Mouse (Mus musculus) gastrocnemius, postnatal 36 days (tissue): Measurements from ENCODE around the gene Evpl. TPM values are rescaled to one million over a fixed set of nuclear protein-coding genes. Genes with fewer than 3 reads are reported as not detected.

Experiments
- DNase-seq, 2 experiments: peaks; one replicate each; pipeline ENCODE4 v3.0.0; 2022
- intact Hi-C: fragments of 180-260 bp; cut with DNase I; formaldehyde crosslinking; loops from one replicate; pipeline ENCODE4 v1.15.1; 2025
- total RNA-seq, 2 experiments: library from RNA; stranded (reverse); gene quantifications; 2 replicates each; pipeline ENCODE4 v1.2.3; 2021

The Evpl gene
- total RNA-seq, 2 experiments from 2014 or later: 0.05 to 0.07 TPM

DNA sequence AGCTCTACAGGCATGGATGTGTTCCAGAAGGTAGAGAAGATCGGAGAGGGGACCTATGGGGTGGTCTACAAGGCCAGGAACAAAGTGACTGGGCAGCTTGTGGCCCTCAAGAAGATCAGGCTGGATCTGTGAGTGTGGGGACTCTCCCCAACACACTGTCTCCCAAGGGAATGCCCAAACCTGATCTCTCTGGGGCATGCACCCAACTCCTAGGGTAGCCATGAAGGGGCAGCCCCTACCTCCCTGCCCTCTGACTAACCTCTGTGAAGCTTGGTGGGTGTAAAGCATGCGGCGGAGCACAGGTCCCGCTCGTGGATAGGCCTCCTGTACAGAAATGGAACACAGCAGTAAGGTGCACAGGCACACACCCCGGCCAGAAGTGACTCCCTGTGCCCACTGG, 21.9 kb downstream of the Evpl start:
- no peak for DNase-seq
- intact Hi-C loops: no loop called here

DNA sequence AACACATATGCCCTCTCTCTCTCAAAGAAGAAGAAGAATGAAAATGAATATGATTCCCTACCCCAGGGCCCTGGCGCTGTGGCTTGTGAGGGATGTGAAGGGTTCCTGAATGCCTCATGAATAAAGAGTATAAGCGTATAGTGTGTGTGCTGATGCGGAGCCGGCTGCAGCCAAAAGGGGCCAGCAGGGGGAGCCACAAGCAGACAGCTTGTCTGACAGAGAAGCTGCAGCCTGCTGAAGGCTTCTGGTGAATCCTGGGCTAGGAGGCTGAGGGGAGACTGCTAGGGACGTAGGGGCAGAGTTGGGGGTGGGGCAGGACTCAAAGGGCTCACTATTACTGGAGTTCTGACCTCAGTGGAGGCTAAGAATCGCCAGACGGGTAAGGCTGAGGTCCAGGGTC, 22.7 kb downstream of the Evpl start:
- intact Hi-C loops: no loop called here

DNA sequence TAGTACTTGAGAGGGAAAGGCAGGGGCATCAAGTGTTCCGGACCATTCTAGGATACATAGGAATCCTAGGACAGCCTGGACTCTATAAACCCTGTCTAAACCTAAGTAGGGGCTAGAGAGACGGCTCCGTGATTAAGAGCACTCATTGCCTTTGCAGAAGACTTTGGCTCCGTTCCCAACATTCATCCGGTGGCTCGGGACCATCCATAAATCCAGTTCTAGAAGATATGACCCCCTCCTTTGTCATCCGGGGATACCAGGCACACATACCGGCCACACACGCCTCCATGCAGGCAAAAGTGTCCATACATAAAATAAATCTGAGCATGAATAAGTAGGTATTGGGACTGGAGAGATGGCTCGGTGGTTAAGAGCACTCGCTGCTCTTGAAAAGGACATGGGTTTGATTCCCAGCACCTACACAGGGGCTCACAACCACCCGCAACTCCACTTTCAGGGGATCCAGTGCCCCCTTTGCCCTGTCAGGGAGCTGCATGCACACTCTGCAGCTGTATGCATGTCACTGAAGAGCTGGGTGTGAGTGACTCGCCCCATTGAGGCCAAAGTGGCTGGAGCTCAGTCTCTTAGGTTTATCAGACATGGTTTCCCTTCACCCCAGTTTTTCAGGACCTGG, 23.9 kb downstream of the Evpl start:
- intact Hi-C loops: no loop called here
- DNase-seq: no peak

More for the DNA sequence above, 22.7 kb downstream of the Evpl start:
- DNase-seq: no peak

DNA sequence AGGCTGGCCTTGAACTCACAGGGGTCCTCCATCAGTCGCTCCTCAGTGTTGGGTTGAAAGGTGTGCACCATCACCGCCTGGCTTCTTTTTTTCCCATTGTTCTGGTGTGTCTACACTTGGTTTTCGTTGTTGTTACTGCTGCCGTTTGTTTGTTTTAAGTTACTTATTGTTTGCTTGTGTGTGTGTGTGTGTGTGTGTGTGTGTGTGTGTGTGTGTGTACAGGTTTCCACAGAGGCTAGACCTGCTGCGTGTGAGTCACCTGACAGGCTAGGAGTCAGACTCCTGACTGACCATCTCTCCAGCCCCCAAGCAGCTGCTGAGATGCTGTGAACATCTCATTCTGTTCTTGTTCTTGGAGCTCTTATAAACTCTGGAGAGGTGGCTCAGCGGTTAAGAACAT, 25.0 kb downstream of the Evpl start:
- intact Hi-C loops: no loop called here
- no peak for DNase-seq

DNA sequence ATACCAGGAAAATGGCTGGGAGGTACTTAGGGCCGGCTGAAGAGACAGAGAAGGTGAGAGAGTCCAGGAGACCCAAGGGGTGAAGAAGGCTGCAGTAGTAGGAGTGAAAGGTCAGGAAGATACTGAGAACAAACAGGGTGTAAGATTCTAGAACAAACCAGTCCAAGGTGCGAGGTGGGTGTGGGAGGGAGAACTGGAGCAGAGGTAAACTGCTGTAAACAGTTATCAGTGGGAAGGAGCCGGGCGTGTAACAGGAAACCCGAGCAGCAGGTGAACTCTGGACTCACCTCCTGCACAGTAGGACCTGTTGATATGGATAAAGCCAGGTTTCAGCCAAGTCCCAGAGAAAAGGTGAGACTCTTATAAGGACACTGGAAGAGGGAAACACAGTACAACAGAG, 27.2 kb downstream of the Evpl start:
- intact Hi-C loops: no loop called here
- DNase-seq: no peak

DNA sequence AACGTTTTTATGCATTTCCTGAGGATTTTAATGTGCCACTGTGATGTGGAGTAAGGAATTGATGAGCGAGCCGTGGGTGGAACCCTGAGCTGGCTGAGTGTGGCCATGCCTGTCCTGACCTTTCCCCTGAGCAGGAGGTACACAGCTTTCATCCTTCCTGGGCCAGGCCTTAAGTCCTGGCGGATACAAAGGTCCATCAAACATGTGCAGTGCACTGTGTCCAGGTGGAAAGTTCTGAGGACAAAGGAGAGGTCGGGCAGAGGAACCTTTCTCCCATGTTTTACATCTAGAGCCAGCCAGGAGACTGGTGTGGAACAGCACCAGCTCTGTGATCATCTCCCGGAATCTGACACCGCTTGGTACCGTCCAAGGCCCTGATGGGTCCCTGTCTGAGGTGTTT, 28.6 kb downstream of the Evpl start:
- intact Hi-C loops: no loop called here
- DNase-seq: no peak

DNA sequence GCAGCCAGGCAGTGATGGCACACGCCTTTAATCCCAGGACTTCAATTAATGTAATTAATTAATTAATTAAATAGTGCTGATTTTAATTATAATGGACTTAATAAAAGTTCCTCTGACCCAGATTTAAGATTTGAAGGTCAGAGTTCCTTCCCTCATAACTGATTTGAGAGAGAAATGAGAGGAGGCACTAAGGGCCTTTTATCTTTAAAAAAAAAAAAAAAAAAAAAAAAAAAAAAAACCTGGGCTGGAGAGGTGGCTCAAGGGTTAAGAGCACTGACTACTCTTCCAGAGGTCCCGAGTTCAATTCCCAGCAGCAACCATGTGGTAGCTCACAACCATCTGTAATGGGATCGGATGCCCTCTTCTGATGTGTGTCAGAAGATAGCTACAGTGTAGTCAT, 29.2 kb downstream of the Evpl start:
- intact Hi-C loops: no loop called here

DNA sequence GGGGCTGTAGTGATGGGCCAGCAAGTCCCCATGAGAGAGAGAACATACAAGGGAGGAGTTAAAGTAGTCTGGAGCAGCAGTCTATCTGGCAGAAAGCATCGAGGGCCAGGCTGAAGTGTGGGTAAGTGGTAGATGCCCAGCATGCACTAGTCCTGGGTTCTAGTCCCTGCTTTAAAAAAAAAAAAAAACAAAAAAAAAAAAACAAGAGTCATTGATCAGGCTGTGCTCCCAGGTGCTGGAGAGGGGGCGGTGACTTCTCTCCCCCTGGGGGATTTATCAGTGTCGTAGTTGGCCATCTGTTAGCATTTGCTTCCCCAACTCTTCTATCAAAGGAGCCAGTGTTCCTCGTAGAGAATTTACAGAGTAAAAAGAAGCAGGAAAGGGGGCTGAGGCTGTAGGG, 31.2 kb downstream of the Evpl start:
- intact Hi-C loops: no loop called here

More for the DNA sequence above, 29.2 kb downstream of the Evpl start:
- DNase-seq: no peak

DNA sequence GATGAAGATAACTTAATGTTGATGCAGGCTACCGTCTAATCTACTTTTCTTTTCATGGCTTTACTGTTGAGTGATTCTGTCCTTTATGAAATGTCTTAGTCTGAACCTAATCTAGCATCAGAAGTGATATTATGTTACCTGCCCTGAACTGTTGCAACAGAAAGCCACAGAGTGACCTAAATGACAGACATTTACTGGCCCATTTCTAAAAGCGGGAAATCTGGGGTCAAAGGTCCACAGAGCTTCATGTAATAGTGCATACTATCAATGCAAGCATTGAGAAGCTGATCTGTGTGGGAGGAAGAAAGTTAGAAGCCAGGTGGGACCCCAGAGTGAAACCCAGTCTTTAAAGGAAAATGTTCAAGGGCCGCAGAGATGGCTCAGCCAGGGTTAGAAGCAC, 34.7 kb downstream of the Evpl start:
- intact Hi-C loops: no loop called here
- DNase-seq: no peak

More for the DNA sequence above, 31.2 kb downstream of the Evpl start:
- DNase-seq: no peak

DNA sequence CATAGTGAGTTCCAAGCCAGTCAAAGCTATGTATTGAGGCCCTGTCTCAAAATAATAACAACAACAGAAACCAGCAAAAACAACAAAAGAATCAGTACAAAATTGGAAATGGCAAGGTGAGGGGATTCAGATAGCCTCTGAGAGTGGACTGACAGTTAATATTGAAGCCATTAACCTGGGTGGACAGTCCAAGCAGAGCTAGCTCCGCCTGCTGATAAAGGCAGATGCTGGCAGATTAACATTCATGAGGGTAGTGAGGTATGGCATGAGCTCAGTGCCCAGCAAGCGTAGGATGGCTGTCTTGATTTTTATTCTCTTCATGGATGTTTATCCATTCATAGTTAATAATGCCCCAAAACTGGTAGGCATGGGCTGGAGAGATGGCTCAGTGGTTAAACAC, 36.7 kb downstream of the Evpl start:
- intact Hi-C loops: no loop called here
- no peak for DNase-seq

DNA sequence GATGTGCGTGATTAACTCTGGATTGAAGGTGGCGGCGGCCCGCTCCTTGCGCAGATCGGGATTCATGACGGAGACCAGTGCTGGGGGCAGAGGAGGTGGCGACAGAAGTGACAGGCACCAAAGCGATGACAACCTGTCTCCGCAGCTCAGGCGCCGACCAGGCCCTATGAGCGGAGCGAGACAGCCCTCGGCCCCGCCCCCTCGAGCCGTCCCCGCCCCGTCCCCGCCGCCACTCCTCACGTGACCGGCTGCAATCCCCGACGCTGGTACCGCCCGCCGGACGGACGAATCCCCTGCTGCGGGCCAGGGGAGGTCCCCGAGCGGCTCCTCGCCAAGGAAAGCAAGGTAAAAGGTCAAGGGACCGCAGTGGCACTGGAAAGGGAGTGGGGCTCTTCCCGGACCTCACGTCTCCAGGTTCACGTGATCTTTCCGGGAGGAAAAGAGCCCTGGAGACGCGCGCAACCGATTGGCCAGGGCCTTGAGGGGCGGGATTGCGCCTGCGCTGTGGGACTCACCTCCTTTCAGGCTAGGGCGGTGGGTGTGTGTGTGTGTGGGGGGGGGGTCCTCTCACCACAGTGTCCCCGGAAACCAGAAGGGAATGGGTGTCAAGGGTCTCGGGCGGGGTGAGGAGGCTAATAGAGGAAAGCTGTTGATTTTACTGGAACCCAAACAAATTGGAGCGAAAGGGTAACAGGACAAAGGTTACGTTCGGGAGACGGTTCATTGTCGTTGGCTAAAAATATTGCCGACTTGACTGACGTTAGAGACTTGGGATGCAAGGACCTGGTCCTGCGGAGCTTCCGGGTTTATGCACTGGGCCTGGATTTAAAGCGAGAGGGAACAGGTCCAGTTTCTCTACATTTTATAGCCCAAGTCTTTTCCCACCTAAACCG, 39.0 kb downstream of the Evpl start, which contains the start of the genes Ten1 and Acox1:
Gene Ten1 (plus strand): TSS at position 217 of the 893 bp plus-strand sequence.
Gene Acox1 (minus strand): TSS at position 407 of the 893 bp plus-strand sequence.
- intact Hi-C loops: no loop called here
- peak; percentile 97 for DNase-seq

DNA sequence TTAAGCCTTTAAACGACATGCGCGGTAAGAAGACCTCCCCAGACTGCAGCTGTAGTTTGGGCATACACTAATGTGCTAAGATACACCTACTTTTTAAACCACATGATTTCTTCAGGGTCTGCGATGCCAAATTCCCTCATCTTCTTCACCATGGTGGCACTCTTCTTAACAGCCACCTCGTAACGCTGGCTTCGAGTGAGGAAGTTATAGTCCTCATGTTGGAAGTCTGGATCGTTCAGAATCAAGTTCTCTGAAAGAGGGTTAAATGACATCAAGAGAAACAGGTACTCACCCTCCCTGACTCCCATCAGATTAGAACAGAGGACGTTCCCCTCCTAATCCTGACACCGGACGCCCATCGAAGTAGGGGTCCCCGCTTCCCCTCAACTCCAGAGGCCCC, 39.7 kb downstream of the Evpl start:
- no peak for DNase-seq
- intact Hi-C loops: no loop called here

DNA sequence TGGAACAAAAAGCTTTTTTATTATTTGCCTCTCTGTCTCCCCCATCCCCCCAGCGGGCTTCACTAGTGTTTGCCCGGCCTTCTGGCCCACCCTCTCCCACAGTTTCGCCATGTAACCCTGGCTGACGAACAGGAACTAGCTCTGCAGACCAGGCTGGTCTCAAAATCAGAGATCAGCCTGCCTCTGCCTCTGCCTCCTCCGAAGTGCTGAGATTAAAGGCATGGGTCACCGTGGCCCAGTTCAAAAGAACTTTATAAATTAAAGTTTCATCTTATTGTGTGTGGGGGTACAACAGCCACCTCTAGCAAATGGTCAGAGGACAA, 40.3 kb downstream of the Evpl start:
- intact Hi-C loops: no loop called here
- no peak for DNase-seq

DNA sequence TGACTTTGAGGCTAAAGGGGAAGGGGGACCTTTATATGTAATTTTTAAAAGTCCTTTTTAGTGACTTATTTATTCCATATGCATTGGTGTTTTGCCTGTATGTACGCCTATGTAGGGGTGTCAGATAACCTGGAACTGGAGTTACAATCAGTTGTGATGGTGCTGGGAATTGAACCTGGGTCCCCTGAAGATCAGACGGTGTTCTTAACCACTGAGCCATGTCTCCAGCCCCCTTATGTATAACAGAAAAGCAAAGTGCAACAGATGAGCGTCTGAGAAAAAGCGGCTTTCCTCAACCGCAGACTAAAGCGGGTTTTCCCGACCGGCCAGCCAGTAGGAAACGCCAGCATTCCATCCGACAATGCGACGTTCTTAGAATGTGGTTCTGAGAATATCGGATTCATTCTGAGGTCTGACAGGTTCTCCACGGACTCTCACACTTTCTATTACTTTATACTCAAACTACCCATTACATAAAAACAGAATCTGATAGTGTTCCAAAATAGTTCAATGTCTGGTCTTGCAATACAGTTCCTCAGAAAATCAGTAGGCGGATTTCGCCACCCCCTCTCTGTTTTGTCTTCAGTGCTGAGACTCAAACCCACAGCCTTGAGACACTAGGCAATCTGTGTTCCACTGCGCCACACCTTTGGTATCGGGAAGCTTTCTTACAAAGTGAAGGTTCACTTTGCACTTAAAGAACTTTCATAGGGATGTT, 40.9 kb downstream of the Evpl start:
- intact Hi-C loops: no loop called here
- DNase-seq: no peak

DNA sequence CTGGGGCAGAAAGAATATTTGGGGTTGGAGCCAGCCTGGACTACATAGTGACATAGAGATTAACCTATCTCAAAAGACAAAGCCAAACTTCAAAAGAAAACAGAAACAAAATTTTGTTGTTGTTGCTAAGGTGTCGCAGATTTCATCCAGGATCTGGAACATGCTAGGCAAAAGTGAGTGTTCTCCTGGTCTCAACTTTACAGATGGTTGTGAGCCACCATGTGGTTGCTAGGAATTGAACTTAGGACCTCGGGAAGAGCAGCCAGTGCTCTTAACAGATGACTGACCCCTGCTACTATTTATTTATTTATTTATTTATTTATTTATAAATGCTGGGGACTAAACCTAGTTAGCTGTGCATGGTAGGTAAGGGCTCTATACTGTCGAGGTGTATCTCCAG, 41.5 kb downstream of the Evpl start:
- no peak for DNase-seq
- intact Hi-C loops: no loop called here

DNA sequence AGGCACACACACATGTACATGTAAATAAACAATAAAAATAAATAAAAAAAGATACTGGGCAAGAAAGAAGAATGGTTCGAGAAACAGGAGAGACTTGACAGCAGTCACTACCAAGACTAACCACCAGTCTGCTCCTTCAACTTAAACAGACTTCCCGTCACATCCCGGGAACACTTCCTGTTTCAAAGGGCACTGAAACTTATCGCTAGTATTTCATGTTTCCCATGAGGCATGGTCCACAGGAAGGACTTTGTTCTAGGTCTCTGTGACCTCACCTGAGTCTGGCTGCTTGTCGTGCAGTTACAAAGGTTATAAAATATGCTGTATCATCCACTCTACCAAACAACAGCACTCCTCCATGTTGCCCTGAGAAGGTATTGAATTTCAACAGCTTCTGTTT, 42.6 kb downstream of the Evpl start:
- DNase-seq: no peak
- intact Hi-C loops: no loop called here

DNA sequence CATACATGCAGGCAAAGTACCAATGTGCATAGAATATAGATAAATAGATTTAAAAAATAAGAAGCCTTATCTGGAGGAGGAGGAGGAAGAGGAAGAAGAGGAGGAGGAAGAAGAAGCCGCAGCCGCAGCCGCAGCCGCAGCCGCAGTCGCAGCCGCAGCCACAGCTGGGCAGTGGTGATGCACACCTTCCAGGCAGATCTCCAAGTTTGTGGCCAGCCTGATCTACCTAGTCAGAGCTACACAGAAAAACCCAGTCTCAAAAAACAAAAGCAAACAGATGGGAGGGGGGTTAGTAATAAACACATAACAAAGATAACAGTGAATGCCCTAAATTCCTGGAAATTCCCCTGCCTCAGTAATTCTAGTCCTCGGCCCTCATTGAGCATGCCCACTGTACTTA, 43.3 kb downstream of the Evpl start:
- no peak for DNase-seq
- intact Hi-C loops: no loop called here

DNA sequence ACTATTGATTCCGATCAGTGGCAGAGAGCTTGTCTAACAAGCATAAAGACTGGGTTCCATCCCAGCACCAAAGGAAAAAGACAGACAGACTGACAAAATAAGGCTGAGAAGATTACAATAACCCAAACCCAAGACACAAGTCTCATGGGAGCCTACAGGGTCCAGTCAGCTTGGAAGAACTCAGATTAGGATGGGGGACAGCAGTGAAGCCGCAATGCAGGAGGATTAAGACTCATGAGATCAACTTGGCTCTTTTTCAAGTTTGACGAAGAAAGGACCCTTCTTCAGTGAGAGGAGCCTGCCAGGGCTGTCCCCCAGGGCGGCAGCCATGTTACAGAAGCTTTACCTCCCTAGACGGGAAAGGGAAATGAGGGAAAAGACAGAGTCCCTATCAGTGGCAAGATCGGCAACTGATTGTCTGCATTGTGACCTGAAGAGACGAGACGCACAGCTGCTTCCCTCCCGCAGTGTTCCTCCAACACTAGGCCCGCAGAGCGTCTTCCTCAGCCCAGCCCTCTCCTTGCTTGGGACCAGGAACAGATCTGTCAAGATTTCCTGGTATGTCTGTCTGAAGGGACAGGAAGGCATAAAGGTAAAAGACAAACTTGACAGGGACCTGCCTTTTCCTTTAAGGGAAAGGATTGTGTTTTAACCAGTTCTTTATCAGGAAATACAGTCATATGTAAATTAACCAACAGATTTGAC, 50.5 kb downstream of the Evpl start:
- intact Hi-C loops: no loop called here
- no peak for DNase-seq

DNA sequence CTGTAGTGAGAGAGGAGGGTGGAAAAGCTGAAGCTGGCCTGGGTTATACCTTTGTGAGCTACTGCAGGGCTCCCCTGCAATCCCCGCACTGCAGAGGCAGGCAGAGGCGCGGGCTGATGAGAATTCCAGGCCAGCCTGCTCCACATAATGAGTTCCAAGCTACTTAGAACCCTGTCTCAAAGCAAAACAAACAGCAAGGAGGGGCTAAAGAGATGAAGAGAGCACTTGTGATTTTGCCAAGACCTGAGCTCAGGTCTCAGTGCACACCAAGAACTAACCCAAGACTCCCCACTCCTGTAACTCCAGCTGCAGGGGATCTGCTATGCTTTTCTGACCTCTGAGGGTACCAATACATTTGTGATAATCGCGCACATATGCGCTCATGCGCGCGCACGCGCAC, 51.5 kb downstream of the Evpl start:
- intact Hi-C loops: no loop called here
- DNase-seq: no peak

DNA sequence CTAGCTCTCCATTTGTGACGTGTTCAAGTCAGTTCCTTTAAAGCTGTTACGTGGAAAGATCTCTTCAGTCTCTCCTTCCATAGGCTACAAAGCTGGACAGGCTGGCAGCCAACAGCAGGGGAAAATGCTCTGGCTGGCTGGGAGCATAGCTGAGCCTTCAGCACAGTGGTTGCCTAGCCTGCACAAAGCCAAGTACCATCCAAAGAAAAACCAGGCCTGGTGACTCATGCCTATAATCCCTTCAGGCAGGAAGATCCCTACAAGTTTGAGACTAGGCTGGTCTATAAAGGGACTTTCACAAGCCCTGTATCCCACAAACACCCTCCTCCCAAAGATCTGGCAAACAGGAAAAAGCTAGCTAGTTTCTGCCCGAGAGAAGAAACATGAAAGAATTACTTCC, 52.0 kb downstream of the Evpl start:
- DNase-seq: no peak
- intact Hi-C loops: no loop called here
